Mouse (Mus musculus) liver, adult 2 months (tissue): ENCODE measurements around the gene Abcb9.

Experiments used
- CTCF ChIP-seq: fragments of 200-500 bp; IDR thresholded peaks from 2 replicates; pipeline ENCODE4 v1.5.1; 2011; ENCODE audit warnings: low read depth, low read length, control low read depth
- POLR2A ChIP-seq: fragments of 200-500 bp; IDR thresholded peaks from 2 replicates; pipeline ENCODE4 v1.6.1; 2011; ENCODE audit warnings: low read length, control low read depth; ENCODE audit not compliant: insufficient read depth; ENCODE audit errors: extremely low read depth

DNA sequence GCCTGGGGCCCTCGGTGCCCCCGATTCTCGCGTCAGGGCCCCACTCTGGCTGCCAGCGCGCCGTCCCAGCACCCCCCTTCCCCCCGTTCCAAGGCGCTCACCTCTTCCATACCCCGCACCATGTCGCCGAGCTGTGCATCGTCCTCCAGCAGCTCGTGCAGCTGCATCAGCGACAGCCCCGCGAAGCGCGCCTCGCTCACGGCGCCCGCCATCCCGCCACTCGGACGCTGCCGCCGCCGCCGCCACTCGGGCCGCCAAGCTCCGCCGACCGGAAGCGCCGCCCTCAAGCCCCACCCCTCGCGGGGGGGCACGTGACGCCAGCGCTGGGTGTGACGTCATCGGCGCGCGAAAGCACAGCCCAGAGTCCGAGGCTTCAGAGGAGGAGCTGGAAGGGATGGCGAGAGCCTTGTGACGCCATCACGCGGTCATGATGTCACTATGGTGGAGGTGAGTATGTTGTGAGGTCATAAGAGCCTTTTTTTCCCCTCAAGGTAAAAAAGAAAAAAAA, 63.5 kb downstream of the Abcb9 start, which contains the start of gene Vps37b:
- TF ChIP-seq CTCF = no peak
- peak; percentile 82 for TF ChIP-seq POLR2A
